Mouse (Mus musculus) liver, adult 2 months (tissue): ENCODE measurements at regions not wholly inside any gene's neighbourhood (a gene's known extent, or its start where the extent isn't known, plus 50 kb on each side); places are given as distances from the start of the nearest gene placed in this dataset.

Experiments used
- DNase-seq: peaks from one replicate; pipeline ENCODE4 v3.0.0-alpha.2; 2011; ENCODE audit warnings: low read depth, low spot score; ENCODE audit errors: extremely low read depth
- H3K27ac ChIP-seq: fragments of 200-500 bp; replicated peaks from 2 replicates; pipeline ENCODE4 v1.5.1; 2012; ENCODE audit warnings: low read depth, mild to moderate bottlenecking, control low read depth, inconsistent platforms, low read length; ENCODE audit not compliant: insufficient read depth
- H3K27me3 ChIP-seq: fragments of 200-500 bp; 2 replicates; pipeline ENCODE4 v1.6.1; 2012; ENCODE audit warnings: mild to moderate bottlenecking, moderate library complexity, low read length, inconsistent platforms; ENCODE audit not compliant: control insufficient read depth, insufficient read depth
- H3K36me3 ChIP-seq: fragments of 200-500 bp; 2 replicates; pipeline ENCODE4 v1.6.1; 2012; ENCODE audit warnings: low read length, inconsistent platforms; ENCODE audit not compliant: control insufficient read depth, insufficient read depth
- H3K4me1 ChIP-seq: fragments of 200-500 bp; 2 replicates; pipeline ENCODE4 v1.6.1; 2011; ENCODE audit warnings: low read length; ENCODE audit not compliant: control insufficient read depth, insufficient read depth
- H3K4me3 ChIP-seq: fragments of 200-500 bp; 2 replicates; pipeline ENCODE4 v1.5.1; 2011; ENCODE audit warnings: low read depth, mild to moderate bottlenecking, control low read depth, low read length, moderate library complexity; ENCODE audit not compliant: insufficient read depth
- H3K79me2 ChIP-seq: fragments of 200-500 bp; 2 replicates; pipeline ENCODE4 v1.6.1; 2012; ENCODE audit warnings: inconsistent platforms, mild to moderate bottlenecking, low read length, moderate library complexity; ENCODE audit not compliant: control insufficient read depth, insufficient read depth
- H3K9ac ChIP-seq: fragments of 200-500 bp; 2 replicates; pipeline ENCODE4 v1.6.1; 2012; ENCODE audit warnings: low read depth, mild to moderate bottlenecking, control low read depth, inconsistent platforms, low read length
- CTCF ChIP-seq: fragments of 200-500 bp; IDR thresholded peaks from 2 replicates; pipeline ENCODE4 v1.5.1; 2011; ENCODE audit warnings: low read depth, low read length, control low read depth
- POLR2A ChIP-seq: fragments of 200-500 bp; IDR thresholded peaks from 2 replicates; pipeline ENCODE4 v1.6.1; 2011; ENCODE audit warnings: low read length, control low read depth; ENCODE audit not compliant: insufficient read depth; ENCODE audit errors: extremely low read depth
- WGBS: fragments of 180-500 bp; shearing (Covaris S2); methylation state at CpG from one replicate; pipeline ENCODE4 v1.1.7; 2018; 5-methylcytosine and 5-hydroxymethylcytosine counted together

DNA sequence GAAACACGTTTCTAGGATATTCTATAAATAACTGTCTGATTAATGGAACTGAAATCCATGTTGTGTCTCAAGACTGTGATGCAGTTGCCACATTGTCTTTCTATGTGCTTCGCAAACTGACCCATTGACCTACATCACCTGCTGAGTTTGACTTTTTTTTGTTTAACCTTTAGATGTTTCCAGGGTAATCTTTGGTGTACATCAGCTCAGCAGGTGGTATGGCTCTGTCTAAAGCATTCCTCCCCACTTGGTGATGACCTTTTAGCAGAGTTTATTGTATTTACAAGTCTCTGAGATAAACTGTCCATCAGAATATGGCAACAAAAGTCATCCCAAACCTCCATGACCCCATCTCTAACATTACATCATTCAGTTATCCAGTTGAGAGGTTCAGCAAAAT lies 337.0 kb upstream of the 4930452B06Rik start:
- Histone ChIP-seq H3K36me3 (no peaks in the 10 kb centered on the region), H3K9ac (no peak overlapping the region), H3K4me3 (no peak overlapping the region), H3K27ac (no peak overlapping the region), H3K4me1 (no peaks in the 10 kb centered on the region), H3K27me3 (no peaks in the 10 kb centered on the region), H3K79me2 (no peaks in the 10 kb centered on the region)
- WGBS = 69% methylated on average over 2 of the region's 2 CpGs
- DNase-seq = no peak
- TF ChIP-seq POLR2A = no peak
- TF ChIP-seq CTCF = no peak

DNA sequence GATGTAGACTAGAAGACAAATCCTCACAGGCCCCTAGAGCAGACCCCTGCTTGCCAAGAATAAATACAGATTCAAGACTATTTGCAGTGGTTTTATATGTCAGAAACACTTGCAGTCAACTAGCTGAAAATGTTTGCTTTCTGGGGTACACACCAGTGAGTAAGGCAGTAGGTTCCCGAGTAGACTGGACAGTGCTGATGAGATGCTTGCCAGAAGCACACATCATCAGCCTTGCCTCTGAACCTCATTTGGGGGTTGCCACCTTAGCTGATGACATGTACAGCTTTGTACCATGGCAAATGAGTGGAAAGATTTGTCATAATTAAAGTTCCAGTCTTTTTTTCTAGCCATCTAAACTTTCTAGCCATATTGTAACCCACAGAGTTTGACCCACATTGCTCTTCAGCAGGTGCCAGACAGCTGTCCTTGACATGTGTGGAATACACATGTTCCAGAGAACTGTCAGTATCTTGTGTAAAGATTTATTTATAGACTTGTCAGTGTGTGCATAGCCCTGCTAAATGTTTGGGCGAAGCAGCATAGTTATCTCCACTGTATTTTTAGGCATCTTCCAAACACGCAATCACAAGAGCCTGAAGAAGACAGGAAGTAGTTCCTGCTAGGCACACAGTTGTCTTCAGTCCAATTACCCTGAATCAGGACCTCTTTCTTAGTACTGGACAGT lies 334.5 kb upstream of the 4930452B06Rik start:
- Histone ChIP-seq H3K4me1 (no peaks in the 10 kb centered on the region), H3K27me3 (no peaks in the 10 kb centered on the region), H3K27ac (no peak overlapping the region), H3K36me3 (no peaks in the 10 kb centered on the region), H3K4me3 (no peak overlapping the region), H3K79me2 (no peaks in the 10 kb centered on the region), H3K9ac (no peak overlapping the region)
- 51% methylated on average over 3 of the region's 3 CpGs for WGBS
- TF ChIP-seq CTCF = no peak
- no peak for TF ChIP-seq POLR2A
- DNase-seq = no peak

DNA sequence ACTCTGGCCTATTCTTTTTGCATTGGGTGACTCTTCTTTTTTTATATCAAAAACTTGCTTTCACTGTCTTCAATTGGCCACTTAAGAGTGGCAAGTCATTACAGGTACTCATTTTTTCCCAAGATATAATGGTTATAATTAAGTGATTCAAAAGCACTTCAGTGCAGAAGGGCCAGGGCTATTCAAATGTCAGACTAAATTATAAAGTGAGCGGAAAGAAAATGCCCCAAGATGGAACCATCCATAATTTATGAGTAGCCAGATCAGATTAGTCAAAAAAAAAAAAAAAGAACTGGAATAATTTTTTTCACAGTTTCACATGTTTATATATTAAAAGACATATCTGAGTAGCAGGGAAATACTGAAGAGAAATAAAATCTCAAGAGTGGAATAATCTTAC lies 333.8 kb upstream of the 4930452B06Rik start:
- H3K4me3 ChIP-seq = no peak overlapping the region
- no peaks in the 10 kb centered on the region for H3K36me3 ChIP-seq
- H3K4me1 ChIP-seq = no peaks in the 10 kb centered on the region
- 94% methylated on average over 1 of the region's 1 CpGs for WGBS
- no peak overlapping the region for H3K27ac ChIP-seq
- no peak overlapping the region for H3K9ac ChIP-seq
- no peak for TF ChIP-seq CTCF
- TF ChIP-seq POLR2A = no peak
- no peak for DNase-seq
- no peaks in the 10 kb centered on the region for H3K79me2 ChIP-seq
- H3K27me3 ChIP-seq = no peaks in the 10 kb centered on the region

DNA sequence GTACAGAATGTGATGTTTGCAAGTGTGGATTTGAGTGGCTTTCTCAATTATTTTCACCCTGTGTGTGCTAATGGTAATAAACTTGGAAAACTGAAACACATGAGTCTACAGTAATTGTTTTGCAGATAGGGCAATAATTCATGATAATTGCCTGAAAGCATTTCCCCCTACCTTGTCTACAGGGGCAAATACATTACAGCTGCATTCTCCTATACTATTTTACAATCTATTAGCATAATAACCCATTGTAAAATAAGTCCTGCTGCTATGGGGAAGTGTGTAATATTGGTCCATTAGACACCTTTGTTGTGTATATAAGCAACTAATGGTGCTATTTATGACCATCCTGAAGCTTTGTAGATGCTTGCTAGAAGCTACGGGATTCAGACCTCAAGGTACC lies 327.4 kb upstream of the 4930452B06Rik start:
- H3K36me3 ChIP-seq = no peaks in the 10 kb centered on the region
- DNase-seq = no peak
- no peak overlapping the region for H3K4me3 ChIP-seq
- no peak overlapping the region for H3K9ac ChIP-seq
- WGBS = 87% methylated on average over 1 of the region's 1 CpGs
- H3K4me1 ChIP-seq = no peaks in the 10 kb centered on the region
- H3K79me2 ChIP-seq = no peaks in the 10 kb centered on the region
- H3K27me3 ChIP-seq = no peaks in the 10 kb centered on the region
- TF ChIP-seq POLR2A (no peak), CTCF (no peak)
- no peak overlapping the region for H3K27ac ChIP-seq

DNA sequence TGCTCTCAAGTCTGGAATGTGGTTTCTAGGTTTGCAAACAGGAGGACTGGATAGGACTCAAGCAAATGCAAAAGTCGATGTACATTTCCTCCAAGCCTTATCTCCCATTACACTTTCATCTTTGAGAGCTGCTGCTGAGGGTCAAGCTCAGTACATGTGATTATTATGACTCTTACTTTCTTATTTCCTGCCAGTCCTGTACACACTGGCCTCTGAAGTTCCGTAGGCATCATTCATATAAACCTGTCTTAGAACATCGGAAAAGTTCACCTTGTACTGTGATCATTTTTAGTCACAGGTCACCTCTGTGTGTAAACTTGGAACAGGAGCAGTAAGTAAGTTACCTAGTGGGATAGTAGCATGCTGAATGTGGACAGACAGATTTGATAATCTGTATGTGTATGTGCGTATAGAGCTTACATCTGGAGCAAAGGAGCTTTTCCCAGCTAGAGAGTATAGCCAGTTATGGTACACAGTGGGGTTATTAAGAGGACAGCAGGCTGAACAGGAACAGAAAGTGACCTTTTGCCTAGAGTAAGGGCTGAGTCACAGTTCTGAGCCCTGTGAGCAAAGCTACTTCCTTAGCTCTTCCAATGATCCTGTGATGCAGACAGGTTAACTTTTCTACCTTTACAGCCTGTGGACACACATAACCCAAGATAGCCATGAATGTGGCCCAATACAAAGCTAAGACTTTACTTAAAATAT lies 319.2 kb upstream of the 4930452B06Rik start:
- Histone ChIP-seq H3K4me1 (no peaks in the 10 kb centered on the region), H3K27ac (no peak overlapping the region), H3K27me3 (no peaks in the 10 kb centered on the region), H3K36me3 (no peaks in the 10 kb centered on the region), H3K4me3 (no peak overlapping the region), H3K9ac (no peak overlapping the region), H3K79me2 (no peaks in the 10 kb centered on the region)
- DNase-seq = no peak
- WGBS = 81% methylated on average over 4 of the region's 4 CpGs
- TF ChIP-seq CTCF (no peak), POLR2A (no peak)

DNA sequence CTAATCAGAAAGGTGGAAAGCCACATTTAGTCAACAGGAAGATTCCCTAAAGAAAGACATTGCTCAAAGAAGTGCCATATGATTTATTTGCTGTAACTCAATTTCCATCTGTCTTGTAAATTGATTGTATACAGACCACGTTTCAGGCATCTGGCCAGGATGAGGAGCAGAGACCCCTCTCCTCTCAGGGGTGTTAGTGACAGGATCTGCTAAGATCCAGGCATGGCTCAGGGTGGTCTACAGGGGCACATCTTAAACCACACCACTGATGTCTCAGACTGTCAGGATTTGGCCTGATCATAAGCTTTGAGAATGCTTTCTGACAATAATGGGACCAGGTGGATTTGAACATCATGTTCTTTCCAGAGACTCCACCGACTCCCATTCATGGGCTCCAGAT lies 295.5 kb upstream of the 4930452B06Rik start:
- no peaks in the 10 kb centered on the region for H3K4me1 ChIP-seq
- no peak overlapping the region for H3K27ac ChIP-seq
- no peak overlapping the region for H3K4me3 ChIP-seq
- TF ChIP-seq CTCF = no peak
- TF ChIP-seq POLR2A = no peak
- no peak overlapping the region for H3K9ac ChIP-seq
- no peak for DNase-seq
- H3K79me2 ChIP-seq = no peaks in the 10 kb centered on the region
- H3K36me3 ChIP-seq = no peaks in the 10 kb centered on the region
- H3K27me3 ChIP-seq = no peaks in the 10 kb centered on the region
- WGBS = 58% methylated on average over 2 of the region's 2 CpGs
